Mouse (Mus musculus) lung, postnatal 0 days (tissue): ENCODE measurements around the gene Ccdc167.

Experiments
- CTCF ChIP-seq: IDR thresholded peaks from 2 replicates; pipeline ENCODE4 v1.5.1; 2016; ENCODE audit warnings: antibody characterized with exemption, mild to moderate bottlenecking
- EP300 ChIP-seq: IDR thresholded peaks from 2 replicates; pipeline ENCODE4 v1.6.1; 2016; ENCODE audit warnings: antibody characterized with exemption, mild to moderate bottlenecking, control low read depth

DNA sequence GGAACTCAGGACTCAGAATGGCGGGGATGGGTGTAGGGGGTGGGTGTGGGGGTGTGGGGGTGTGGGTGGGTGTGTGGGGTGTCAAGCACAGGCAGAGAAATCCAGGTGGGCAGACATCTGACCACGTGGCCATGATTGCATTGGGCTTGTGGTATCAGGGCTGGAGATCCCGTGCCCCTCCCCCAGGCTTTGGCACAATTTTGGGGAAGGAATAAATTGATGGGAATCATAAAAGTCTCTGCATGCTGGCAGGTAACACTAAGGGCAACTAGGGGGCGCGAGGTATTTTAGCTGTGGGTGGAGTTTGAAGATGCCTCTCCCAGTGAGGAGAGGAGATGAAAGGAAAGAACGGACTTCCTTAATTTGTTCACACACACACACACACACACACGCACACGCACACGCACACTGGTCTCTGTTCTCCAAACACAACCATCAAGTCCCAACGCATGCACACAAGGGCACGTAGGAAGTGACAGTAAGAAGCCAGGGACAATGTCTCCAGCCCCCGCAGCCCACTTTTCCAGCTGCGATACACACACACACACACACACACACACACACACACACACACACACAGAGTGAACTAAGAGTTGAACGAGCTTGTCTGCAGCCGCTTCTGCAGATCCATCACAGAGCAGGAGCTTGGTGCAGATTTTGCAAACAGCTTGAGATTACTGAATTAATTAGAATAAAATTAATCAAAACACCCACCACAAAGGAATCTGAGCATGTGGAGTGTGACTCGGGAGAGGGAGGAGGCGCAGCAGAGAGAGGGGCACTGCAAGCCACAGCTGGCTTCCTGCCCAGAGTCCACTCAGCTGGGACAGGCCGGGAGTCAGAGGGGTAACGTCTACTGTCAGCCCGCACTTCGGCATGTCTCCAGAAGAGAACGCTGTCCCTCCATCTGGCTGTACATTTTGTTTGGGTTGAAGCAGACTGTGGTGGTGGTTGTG, 21.3 kb upstream of the Ccdc167 start:
- TF ChIP-seq EP300 (no peak), CTCF (peak; percentile 63)
